Mouse (Mus musculus): ENCODE data around the gene Stx19. TPM values are rescaled to one million over a fixed set of nuclear protein-coding genes. Genes with fewer than 3 reads are reported as not detected.
A peak's percentile ranks its signal among the peaks of the same experiment; 100 is the strongest.

Stx19 gene
- total RNA-seq, 1 experiment = not detected

- TF ChIP-seq ZC3H11A (IDR thresholded peaks at IDR 0.05; ENCODE audit: borderline replicate concordance, low read depth, low read length) (no peak), HCFC1 (IDR thresholded peaks at IDR 0.05; ENCODE audit: borderline replicate concordance, insufficient read depth, low read length) (no peak), MAFK (IDR thresholded peaks at IDR 0.05; ENCODE audit: insufficient read depth, low read depth, low read length) (no peak), CHD2 (IDR thresholded peaks at IDR 0.05; ENCODE audit: low read depth, low read length) (no peak), ZNF384 (IDR thresholded peaks at IDR 0.05; ENCODE audit: low read depth, low read length) (no peak)
- Histone ChIP-seq H3K4me1 (ENCODE audit: control insufficient read depth in 2 of 2, insufficient read depth in 2 of 2, low read length in 2 of 2, poor library complexity in 1 of 2) (no peaks in the 10 kb centered on the region), H3K4me3 (ENCODE audit: insufficient read depth in 1 of 2, low read depth in 1 of 2, low read length in 2 of 2, poor library complexity in 1 of 2, severe bottlenecking in 1 of 2) (no peak overlapping the region), H3K9me3 (ENCODE audit: control insufficient read depth, insufficient read depth, low read depth, low read length) (no peaks in the 10 kb centered on the region), H3K27ac (ENCODE audit: insufficient read depth, low read depth, low read length, poor library complexity, severe bottlenecking) (no peak overlapping the region), H3K36me3 (ENCODE audit: control insufficient read depth, insufficient read depth, low read length, poor library complexity, severe bottlenecking) (no peaks in the 10 kb centered on the region), H3K9ac (ENCODE audit: insufficient read depth, low read depth, low read length, poor library complexity, severe bottlenecking) (no peak overlapping the region)
- in situ Hi-C loops (cut with MboI; ENCODE audit: low sequenced_read_pairs in 2 of 2, unreplicated experiment in 2 of 2) = no loop called here
- no peak for DNase-seq (ENCODE audit: low read depth, low spot score)
Observed at GRCm38 (mm10) chr16:62832027-62832426, 17.6 kb downstream of the Stx19 start.

GRCm38 (mm10) chr16:62832481-62832880, 18.0 kb downstream of the Stx19 start:
- Histone ChIP-seq H3K9me3 (ENCODE audit: control insufficient read depth, insufficient read depth, low read depth, low read length) (no peaks in the 10 kb centered on the region), H3K27ac (ENCODE audit: insufficient read depth, low read depth, low read length, poor library complexity, severe bottlenecking) (no peak overlapping the region), H3K4me3 (ENCODE audit: insufficient read depth in 1 of 2, low read depth in 1 of 2, low read length in 2 of 2, poor library complexity in 1 of 2, severe bottlenecking in 1 of 2) (no peak overlapping the region), H3K4me1 (ENCODE audit: control insufficient read depth in 2 of 2, insufficient read depth in 2 of 2, low read length in 2 of 2, poor library complexity in 1 of 2) (no peaks in the 10 kb centered on the region), H3K9ac (ENCODE audit: insufficient read depth, low read depth, low read length, poor library complexity, severe bottlenecking) (no peak overlapping the region), H3K36me3 (ENCODE audit: control insufficient read depth, insufficient read depth, low read length, poor library complexity, severe bottlenecking) (no peaks in the 10 kb centered on the region)
- TF ChIP-seq ZNF384 (IDR thresholded peaks at IDR 0.05; ENCODE audit: low read depth, low read length) (no peak), ZC3H11A (IDR thresholded peaks at IDR 0.05; ENCODE audit: borderline replicate concordance, low read depth, low read length) (no peak), CHD2 (IDR thresholded peaks at IDR 0.05; ENCODE audit: low read depth, low read length) (no peak), MAFK (IDR thresholded peaks at IDR 0.05; ENCODE audit: insufficient read depth, low read depth, low read length) (no peak), HCFC1 (IDR thresholded peaks at IDR 0.05; ENCODE audit: borderline replicate concordance, insufficient read depth, low read length) (no peak)
- peak; percentile 49 for DNase-seq (ENCODE audit: low read depth, low spot score)
- in situ Hi-C loops (cut with MboI; ENCODE audit: low sequenced_read_pairs in 2 of 2, unreplicated experiment in 2 of 2) = no loop called here

GRCm38 (mm10) chr16:62834016-62834735, 19.7 kb downstream of the Stx19 start:
- in situ Hi-C loops (cut with MboI; ENCODE audit: low sequenced_read_pairs in 2 of 2, unreplicated experiment in 2 of 2) = no loop called here
- TF ChIP-seq ZNF384 (IDR thresholded peaks at IDR 0.05; ENCODE audit: low read depth, low read length) (no peak), HCFC1 (IDR thresholded peaks at IDR 0.05; ENCODE audit: borderline replicate concordance, insufficient read depth, low read length) (no peak), CHD2 (IDR thresholded peaks at IDR 0.05; ENCODE audit: low read depth, low read length) (no peak), ZC3H11A (IDR thresholded peaks at IDR 0.05; ENCODE audit: borderline replicate concordance, low read depth, low read length) (no peak), MAFK (IDR thresholded peaks at IDR 0.05; ENCODE audit: insufficient read depth, low read depth, low read length) (no peak)
- no peaks in the 10 kb centered on the region for H3K9me3 ChIP-seq (ENCODE audit: control insufficient read depth, insufficient read depth, low read depth, low read length)
- H3K36me3 ChIP-seq (ENCODE audit: control insufficient read depth, insufficient read depth, low read length, poor library complexity, severe bottlenecking) = no peaks in the 10 kb centered on the region
- H3K27ac ChIP-seq (ENCODE audit: insufficient read depth, low read depth, low read length, poor library complexity, severe bottlenecking) = no peak overlapping the region
- H3K9ac ChIP-seq (ENCODE audit: insufficient read depth, low read depth, low read length, poor library complexity, severe bottlenecking) = no peak overlapping the region
- no peaks in the 10 kb centered on the region for H3K4me1 ChIP-seq (ENCODE audit: control insufficient read depth in 2 of 2, insufficient read depth in 2 of 2, low read length in 2 of 2, poor library complexity in 1 of 2)
- DNase-seq (ENCODE audit: low read depth, low spot score) = no peak
- no peak overlapping the region for H3K4me3 ChIP-seq (ENCODE audit: insufficient read depth in 1 of 2, low read depth in 1 of 2, low read length in 2 of 2, poor library complexity in 1 of 2, severe bottlenecking in 1 of 2)

- DNase-seq (ENCODE audit: low read depth, low spot score) = no peak
- Histone ChIP-seq H3K36me3 (ENCODE audit: control insufficient read depth, insufficient read depth, low read length, poor library complexity, severe bottlenecking) (no peaks in the 10 kb centered on the region), H3K4me3 (ENCODE audit: insufficient read depth in 1 of 2, low read depth in 1 of 2, low read length in 2 of 2, poor library complexity in 1 of 2, severe bottlenecking in 1 of 2) (no peak overlapping the region), H3K4me1 (ENCODE audit: control insufficient read depth in 2 of 2, insufficient read depth in 2 of 2, low read length in 2 of 2, poor library complexity in 1 of 2) (peaks cover 2% of the 10 kb centered on the region in 2 experiments; a peak in 3 of 4 replicates), H3K9me3 (ENCODE audit: control insufficient read depth, insufficient read depth, low read depth, low read length) (no peaks in the 10 kb centered on the region), H3K9ac (ENCODE audit: insufficient read depth, low read depth, low read length, poor library complexity, severe bottlenecking) (no peak overlapping the region), H3K27ac (ENCODE audit: insufficient read depth, low read depth, low read length, poor library complexity, severe bottlenecking) (no peak overlapping the region)
- in situ Hi-C loops (cut with MboI; ENCODE audit: low sequenced_read_pairs in 2 of 2, unreplicated experiment in 2 of 2) = no loop called here
- no peak for TF ChIP-seq MAFK (IDR thresholded peaks at IDR 0.05; ENCODE audit: insufficient read depth, low read depth, low read length)
- TF ChIP-seq HCFC1 (IDR thresholded peaks at IDR 0.05; ENCODE audit: borderline replicate concordance, insufficient read depth, low read length) = no peak
Observed at GRCm38 (mm10) chr16:62845341-62845740, 30.9 kb downstream of the Stx19 start.

All from ES-E14 (cell line).